Mouse (Mus musculus) G1E-ER4 (cell line): ENCODE measurements around the gene Ugt1a7c. TPM values are rescaled to one million over a fixed set of nuclear protein-coding genes. Genes with fewer than 3 reads are reported as not detected.

Source experiments
- GATA1 ChIP-seq: IDR thresholded peaks from one replicate; pipeline ENCODE4 v1.8.0; 2012; ENCODE audit warnings: low read length, inconsistent platforms
- polyA plus RNA-seq: library from polyadenylated mRNA; stranded (reverse); fragments of >175 nt; gene quantifications from 2 replicates; pipeline ENCODE4 v1.2.3, GENCODE M21; 2012

The Ugt1a7c gene
- polyA plus RNA-seq, 1 experiment: not detected

DNA sequence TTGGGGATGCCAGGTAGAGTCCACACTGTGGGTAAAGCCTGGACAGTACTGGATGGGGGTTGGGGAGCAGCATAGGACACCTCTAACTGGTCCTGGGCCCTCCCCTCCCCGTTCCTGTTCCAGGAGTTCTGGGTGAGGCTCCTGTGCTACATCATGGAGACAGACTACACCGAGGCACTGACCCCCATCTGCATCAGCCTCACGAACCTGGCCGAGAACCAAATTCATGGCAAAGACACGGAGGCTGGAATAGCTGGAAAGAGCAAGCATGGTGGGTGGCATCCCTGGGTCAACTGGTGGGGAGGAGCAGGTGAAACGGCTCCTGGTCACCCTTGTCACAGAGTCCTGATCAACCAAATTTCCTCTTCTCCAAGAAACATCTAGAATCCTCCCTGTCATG is 143.9 kb downstream of the Ugt1a7c start:
- TF ChIP-seq GATA1: no peak

DNA sequence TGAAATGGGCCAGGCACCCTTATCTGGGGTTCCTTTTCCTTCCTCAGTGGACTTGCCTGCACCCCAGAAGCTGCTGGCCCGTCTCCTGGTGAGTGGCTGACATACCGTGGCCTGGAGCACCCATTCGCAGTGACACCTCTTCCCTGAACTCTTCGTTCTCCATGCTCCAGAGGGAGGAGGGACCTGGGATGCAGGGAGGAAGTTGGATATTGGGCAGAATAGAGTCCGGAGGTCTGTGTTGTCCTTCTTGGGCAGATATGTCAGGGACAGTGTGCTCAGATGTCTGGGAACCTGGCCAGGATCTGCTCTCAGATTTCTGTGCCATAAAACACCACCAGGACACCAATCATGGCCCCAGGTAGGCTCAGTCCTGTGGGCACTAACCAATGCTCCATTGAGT is 145.2 kb downstream of the Ugt1a7c start:
- no peak for TF ChIP-seq GATA1

DNA sequence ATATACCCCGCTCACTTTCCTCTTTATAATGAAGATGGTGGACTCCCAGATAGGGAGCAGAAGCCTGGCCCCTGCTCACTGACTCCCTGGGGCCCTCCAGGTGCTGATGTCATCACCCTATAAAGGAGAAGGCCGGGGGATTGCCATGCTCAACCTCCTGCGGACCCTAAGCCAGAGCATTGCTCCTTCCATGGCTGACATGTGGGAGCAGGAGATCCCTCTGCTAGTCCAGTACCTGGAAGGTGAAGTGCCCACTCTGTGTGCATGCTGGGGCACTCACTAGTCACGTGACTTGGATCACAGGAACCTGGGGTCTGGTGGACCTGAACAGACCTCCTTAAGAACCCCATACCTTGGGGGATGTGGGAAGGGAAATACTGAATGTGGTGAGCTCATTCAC is 145.7 kb downstream of the Ugt1a7c start:
- TF ChIP-seq GATA1: no peak

DNA sequence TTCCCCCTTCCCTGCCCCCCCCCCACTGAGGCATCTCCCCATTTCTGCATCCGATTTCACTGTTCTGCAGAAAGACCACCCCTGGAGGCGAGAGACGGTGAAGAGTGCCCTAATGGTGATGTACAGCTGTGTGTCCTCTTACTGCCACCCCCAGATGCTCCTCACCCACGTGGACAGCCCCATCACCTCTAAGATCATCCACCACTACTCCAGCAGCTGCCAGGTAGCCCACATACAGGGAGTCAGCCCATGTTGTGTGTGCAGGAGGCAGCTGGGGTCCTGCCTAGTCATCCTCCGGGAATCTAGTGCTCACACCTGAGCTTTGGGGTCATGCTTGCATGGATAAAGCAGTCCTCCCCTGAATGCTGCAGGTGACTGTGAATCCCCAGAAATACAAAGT is 149.0 kb downstream of the Ugt1a7c start:
- no peak for TF ChIP-seq GATA1

DNA sequence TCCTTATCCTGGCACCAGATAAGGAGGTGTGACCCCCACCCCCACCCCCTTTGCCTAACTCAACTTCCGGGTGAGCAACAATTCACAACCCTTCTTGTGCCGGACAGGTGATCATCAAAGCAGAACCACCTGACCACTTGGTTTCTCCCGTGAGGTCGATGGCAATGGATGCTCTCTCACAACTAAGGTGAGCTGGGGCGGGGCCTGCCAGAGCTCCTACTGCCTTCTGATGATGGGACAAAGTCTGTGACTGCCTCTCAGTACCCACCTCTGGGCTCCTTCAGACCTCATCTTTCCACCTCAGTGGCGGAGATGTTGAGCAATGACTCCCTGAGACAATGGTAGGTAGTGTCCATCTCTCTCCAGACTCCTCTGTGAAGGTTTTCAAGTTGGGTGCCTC is 151.0 kb downstream of the Ugt1a7c start:
- no peak for TF ChIP-seq GATA1

DNA sequence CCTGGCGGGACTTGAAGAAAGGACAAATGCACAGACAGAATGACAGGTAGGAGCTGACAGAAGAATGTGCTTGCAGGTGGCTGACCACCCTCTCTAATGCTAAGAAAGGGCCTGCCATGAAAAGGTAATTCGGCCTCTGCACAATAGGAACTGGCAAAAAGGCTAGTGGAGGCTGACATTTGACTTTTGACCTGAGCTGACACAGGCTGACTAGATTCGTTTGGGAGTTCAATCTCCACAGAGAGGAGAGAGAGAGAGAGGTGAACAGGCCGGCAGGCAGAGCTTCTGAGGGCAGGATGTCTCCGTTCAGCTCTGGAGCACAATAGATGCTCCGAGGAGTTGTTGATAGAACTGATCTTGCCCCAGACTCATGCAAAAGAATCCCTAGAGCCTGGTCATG is 151.5 kb downstream of the Ugt1a7c start:
- TF ChIP-seq GATA1: no peak

DNA sequence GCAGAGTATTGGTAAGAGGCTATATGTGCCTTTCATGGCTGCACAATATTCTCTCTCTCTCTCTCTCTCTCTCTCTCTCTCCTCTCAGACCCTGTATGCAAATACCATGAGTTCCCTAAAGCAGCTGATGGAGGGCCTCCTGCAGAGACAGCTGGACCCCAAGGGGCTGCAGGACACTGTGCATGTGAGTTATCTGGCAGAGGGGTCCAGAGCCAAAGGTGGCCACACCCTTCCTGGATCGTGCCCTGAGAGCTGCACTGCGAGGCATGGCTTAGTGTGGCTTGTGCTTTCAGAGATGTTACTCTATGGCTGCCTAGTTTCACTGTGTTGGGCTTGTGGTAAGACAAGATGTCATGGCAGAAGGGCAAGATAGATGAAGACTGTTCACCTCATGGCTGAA is 152.8 kb downstream of the Ugt1a7c start:
- no peak for TF ChIP-seq GATA1

DNA sequence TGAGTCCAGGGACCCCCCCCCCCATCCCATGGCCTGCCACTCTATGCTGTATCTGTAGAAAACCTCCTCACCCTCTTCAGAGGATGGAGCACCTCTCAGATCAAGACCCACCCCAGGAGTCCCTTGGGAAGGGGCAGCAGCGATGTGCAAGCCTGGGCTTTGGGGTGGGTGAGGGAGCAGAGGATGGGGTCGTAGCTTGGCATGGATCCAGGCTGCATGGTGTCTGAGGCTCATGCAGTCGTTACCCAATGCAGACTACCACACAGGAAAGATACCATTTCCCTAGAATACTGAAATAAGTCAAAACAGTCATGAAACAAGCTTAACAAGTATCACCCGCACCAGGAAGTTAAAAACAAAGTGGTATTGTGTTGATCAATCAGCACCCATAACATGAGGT is 153.8 kb downstream of the Ugt1a7c start:
- no peak for TF ChIP-seq GATA1

DNA sequence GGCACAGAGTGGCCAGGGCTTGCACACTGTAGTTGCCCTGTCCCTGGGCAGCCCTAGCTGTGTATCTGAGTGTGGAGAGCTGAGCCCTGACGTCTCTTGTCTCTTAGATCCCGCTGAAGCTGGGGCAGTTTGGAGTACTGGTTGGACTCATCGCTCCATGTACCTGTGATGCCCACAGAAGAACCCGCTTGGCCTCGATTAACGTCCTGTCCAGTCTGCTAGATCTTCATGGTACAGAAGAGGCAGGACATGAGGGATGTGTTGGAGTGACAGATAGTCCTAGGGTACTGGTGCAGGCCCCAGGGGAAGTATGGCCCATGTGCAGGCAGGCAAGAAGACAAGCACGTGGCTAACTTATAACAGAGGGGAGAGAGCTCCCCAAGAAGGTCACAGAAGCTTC is 154.7 kb downstream of the Ugt1a7c start:
- TF ChIP-seq GATA1: no peak

DNA sequence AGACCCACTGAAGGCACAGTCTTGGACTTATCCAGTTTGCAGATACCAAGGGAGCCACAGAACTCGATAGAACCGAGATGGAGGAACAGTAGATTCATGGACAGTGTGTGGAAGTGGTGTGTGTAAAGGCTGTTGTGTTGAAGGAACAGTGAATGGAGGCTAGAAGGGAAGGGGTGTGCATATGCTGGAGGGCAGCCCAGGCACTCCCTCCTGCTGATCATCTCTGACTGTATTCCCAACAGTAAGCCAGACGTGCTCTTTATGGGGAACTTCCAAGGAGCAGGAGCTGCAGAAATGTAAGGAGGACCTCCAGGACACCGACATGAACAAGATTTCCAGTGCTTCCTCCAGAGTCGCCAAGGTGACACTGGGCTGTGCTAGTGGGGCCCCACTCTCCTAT is 155.2 kb downstream of the Ugt1a7c start:
- TF ChIP-seq GATA1: no peak

DNA sequence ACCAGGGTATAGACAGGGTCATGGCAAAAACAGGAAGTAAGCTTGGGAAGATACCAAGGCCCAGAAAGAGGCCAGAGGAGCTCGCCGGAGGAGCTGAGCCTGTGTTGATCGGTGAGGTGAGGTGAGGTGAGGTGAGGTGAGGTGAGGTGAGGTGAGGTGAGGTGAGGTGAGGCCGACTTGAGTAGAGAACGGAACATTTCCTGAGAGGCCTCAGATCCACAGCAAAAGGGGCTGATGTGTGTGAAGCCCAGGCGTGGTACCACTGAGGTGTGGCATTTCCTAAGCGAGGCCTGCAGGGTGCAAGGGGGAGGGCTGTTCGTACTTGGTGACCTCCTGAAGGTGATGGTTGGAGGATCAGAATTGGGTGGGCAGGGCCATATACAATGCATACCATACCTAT is 158.2 kb downstream of the Ugt1a7c start:
- TF ChIP-seq GATA1: no peak

DNA sequence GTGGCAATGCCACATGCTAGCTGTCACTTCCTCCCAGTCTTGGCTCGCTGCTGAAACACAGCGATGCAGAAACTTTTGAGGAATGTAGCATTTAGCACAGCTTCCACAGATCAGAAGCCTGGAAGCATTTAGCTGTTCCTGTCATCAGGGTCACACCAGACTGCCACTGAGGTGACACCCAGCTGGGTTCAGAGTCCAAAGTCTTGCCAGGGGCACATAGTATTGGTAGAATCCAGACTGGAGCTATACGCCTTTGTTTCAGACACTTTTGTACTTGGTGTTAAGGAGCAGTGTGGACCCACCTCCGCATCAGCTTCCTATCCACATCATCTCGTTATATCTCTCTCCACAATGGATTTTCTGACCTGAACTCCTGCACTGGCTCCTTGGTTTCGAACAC is 158.7 kb downstream of the Ugt1a7c start:
- TF ChIP-seq GATA1: no peak

DNA sequence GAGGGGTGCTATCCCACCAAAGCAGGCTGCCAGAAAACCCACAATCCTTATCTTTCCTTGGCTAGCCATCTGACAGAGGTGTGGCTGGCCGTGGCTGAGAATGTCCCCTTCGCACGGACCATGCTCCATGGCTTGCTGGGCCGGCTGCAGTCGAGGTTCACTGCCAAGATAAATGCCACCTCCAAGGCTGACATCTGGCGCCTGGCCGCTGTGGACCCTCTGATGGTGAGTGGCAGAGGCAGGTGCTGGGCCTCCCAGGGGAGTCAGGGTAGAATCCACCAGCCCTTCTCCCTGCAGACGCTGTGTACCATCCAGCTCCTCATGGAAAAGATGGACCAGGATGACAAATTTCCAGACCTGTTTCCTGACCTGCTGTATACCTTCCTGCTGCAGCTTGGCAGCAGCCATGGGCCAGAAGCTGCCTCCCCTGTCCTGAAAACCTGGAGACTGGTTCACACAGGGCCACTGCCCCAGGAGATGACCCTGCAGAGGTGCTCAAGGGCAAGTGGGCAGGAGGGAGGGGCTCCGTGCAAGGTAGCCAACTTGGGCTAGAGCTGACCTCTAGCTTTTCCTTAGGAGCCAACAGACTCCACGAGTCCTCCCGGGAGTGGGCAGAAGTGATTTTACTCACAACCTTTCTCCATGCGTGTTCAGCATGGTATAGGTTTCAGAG is 160.1 kb downstream of the Ugt1a7c start:
- no peak for TF ChIP-seq GATA1

DNA sequence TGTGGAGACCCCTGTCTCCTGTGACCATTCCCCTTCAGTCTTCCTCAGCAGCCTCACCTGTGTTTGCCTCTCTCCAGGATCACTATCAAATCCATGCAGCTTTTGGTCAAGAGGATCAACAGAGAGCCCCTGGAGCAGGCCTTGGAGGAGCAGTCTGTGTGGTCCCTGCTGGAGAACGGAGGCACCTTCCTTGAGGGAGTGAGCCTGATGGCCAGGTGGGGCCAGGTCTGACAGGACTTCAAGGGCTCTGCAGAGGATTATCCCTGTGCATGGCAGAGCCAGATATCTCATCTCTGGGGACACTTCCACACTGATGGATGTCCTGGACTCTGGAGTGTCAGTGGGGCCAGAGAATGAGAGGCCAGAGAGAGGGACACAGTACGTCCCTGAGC is 160.6 kb downstream of the Ugt1a7c start:
- no peak for TF ChIP-seq GATA1

DNA sequence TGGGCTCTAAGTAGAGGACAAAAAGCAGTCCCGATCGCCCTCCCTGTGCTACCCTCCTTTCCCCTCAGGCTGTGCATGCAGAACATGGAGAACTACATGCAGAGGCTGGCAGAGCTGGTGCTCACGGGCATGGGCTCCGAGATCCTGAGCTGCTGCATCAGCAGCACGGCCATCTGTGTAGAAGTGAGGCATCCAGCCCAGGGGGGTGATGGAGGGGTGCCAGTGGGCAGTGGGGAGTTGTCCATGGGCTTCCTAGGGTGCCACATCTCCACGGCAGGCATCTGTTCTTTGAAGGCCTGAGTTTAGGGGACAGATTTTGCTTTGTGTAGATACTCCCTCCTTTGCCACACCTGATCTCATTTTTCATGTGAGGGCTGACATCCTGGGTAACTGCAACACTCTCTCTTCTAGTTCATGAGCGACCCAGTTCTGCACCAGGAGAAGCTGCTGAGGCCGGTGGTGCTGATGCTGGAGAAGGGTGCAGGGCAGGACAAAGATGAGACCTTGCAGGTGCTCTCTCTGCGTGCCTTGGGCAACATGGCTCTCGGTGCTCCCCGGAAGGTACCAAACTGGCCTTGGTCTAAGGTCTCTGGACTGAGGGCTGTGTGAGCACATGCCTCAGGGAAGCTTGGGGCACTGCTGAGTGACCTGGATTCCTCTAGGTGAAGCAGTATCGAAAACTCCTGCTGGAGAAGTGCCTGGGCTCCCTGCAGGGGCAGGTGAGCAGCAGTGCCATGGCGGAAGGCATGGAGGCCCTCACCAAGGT is 161.3 kb downstream of the Ugt1a7c start:
- no peak for TF ChIP-seq GATA1

DNA sequence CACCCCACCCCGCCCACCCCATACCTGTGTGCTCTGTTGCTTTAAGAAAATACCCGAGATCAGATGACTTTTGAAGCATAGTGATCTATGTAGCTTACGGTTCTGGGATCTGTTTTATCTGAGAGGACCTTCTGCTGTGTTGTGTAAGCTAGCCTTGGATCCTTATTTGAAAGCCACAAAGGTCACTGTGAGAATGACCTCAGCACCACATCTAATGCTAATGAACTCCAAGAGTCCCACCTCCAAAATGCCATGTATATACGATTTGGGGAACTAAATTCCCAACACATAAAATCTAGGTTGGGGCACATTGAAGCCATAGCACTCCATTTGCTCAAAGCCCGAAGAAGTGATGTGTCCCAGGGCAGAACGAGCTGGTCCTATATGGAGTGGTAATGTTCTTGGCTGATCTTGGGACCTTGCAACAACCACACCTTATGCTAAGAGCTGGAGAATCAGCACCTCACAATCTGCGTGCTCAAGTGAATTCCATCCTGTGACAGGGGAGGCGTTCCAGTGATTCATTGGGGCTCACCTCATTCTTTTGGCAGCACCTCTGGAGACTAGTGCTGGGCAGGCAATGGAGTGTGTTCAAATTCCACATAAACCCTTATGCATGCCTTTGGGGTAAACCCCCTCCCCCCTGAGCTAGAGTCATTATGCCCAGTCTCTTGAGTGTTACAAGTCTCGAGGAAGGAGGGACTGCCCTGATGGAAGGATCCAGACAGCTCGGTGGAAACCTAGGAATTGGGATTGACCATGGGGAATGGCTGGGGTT is 162.2 kb downstream of the Ugt1a7c start:
- TF ChIP-seq GATA1: no peak
